ENCODE assay signal across 16 mouse cellular contexts in the genomic region with DNA sequence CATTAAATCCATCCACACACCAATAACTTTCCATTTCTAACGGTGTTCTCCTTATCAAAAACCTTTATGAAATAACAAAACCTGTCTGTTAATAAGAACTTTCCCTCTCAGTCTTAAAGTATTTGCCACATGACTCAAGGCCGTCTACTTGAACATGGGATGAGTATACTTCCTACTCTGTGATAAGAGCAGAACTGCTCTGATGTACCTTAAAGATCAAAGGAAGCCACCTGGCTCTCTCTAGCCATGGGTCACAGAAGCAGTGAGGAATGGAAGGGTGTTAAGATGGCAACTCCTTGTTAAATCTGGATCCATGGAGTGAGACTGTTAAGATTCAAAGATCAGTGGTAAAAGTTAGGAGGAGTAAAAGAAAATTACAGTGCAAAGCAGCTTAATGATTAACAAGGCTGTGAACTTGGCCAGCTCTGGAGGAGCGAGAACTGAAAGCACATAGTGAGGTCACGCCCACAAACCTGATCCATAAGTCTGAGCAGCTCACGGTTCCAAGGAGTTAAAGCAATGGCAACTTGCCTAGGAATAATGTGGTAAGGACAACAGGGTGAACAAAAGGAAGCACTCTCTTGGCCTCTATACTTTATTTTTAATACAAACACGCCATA. TPM values are rescaled to one million over a fixed set of nuclear protein-coding genes. Genes with fewer than 3 reads are reported as not detected.
DNase-seq lines count a peak whose midpoint lies in the region; ATAC-seq and TF ChIP-seq lines count a peak whose summit lies in the region.
"Had no signal": no experiment of that assay in that cellular context is flagged by ENCODE, and none has a peak within 500 bp of the region (broad histone marks: within the 10 kb centered on the region; RNA-seq: fewer than 3 reads in every experiment).

No protein-coding gene starts in this region.

- ATAC-seq in lung, embryonic 14.5 days (ENCODE audit: insufficient read depth), result peak; percentile 56
- ATAC-seq in stomach, embryonic 16.5 days (ENCODE audit: insufficient read depth, low FRiP score), result peak; percentile 87; the same call in 1 of the 2 replicates
- ATAC-seq: forebrain, postnatal 0 days; hindbrain, embryonic 16.5 days had no signal

- no peak overlapping the region for H3K4me3 ChIP-seq in lung, embryonic 14.5 days (ENCODE audit: low read depth, low read length)
- no peak overlapping the region for H3K4me3 ChIP-seq in lung, adult 2 months (replicated peaks; ENCODE audit: extremely low read depth, low read depth, low read length)
- H3K4me3 ChIP-seq in stomach, embryonic 16.5 days (replicated peaks; ENCODE audit: low read length), result no peak overlapping the region
- H3K4me3 ChIP-seq in cerebellum, adult 2 months (replicated peaks; ENCODE audit: insufficient read depth, low read depth, low read length), result no peak overlapping the region

- H3K9ac ChIP-seq in lung, embryonic 14.5 days, result no peak overlapping the region
- H3K9ac ChIP-seq in stomach, embryonic 16.5 days (ENCODE audit: low read length), result no peak overlapping the region
- H3K9ac ChIP-seq: forebrain, postnatal 0 days had no signal

- peak; percentile 66 for DNase-seq in lung, embryonic 14.5 days
- no peak for DNase-seq in lung, adult 2 months
- peak; percentile 88 for DNase-seq in kidney, adult 9 months
- peak; percentile 95 for DNase-seq in large intestine, adult 2 months (ENCODE audit: low read depth, low spot score)
- DNase-seq in adrenal gland, adult 2 months, result no peak
- DNase-seq in left cerebral cortex, adult 9 months (ENCODE audit: low spot score in 2 of 2), result no peak
- no peak for DNase-seq in cerebellum, adult 2 months
- DNase-seq: adrenal gland, postnatal 36 days; B cell, adult 2 months; forebrain, postnatal 0 days; heart, postnatal 10 days; layer of hippocampus, postnatal 36 days had no signal

- 43% methylated on average over 6 of the region's 6 CpGs for WGBS in lung, embryonic 14.5 days
- 59% methylated on average over 6 of the region's 6 CpGs for WGBS in lung, adult 2 months
- 24% methylated on average over 6 of the region's 6 CpGs for WGBS in large intestine, adult 2 months
- 39% methylated on average over 6 of the region's 6 CpGs for WGBS in stomach, embryonic 16.5 days
- WGBS in cerebellum, adult 2 months, result 79% methylated on average over 6 of the region's 6 CpGs

- no peak for TF ChIP-seq POLR2A in lung, adult 2 months (IDR thresholded peaks at IDR 0.05; ENCODE audit: borderline replicate concordance, extremely low read depth, low read depth, low read length)
- TF ChIP-seq POLR2A in cerebellum, adult 2 months (IDR thresholded peaks at IDR 0.05; ENCODE audit: borderline replicate concordance, insufficient read depth, low read length), result no peak

- H3K27ac ChIP-seq in lung, embryonic 14.5 days (ENCODE audit: low read depth), result no peak overlapping the region
- H3K27ac ChIP-seq in stomach, embryonic 16.5 days (ENCODE audit: low read length), result peak overlapping the region; percentile 85
- no peak overlapping the region for H3K27ac ChIP-seq in cerebellum, adult 2 months (ENCODE audit: insufficient read depth, low read length)

- H3K4me1 ChIP-seq in lung, embryonic 14.5 days (ENCODE audit: insufficient read depth), result no peaks in the 10 kb centered on the region
- H3K4me1 ChIP-seq in lung, adult 2 months (ENCODE audit: control insufficient read depth, insufficient read depth, low read length), result 0 out of 2 replicates have a peak, but pooled peaks cover 2% of the 10 kb centered on the region
- H3K4me1 ChIP-seq in stomach, embryonic 16.5 days (ENCODE audit: control insufficient read depth, insufficient read depth, low read length), result peaks cover 5% of the 10 kb centered on the region; the same call in 1 of the 2 replicates
- no peaks in the 10 kb centered on the region for H3K4me1 ChIP-seq in cerebellum, adult 2 months (ENCODE audit: control insufficient read depth, insufficient read depth, low read length)

- H3K27me3 ChIP-seq in lung, embryonic 14.5 days (ENCODE audit: insufficient read depth, low read length), result no peaks in the 10 kb centered on the region
- no peaks in the 10 kb centered on the region for H3K27me3 ChIP-seq in stomach, embryonic 16.5 days (ENCODE audit: control insufficient read depth, insufficient read depth, low read length)
- no peaks in the 10 kb centered on the region for H3K27me3 ChIP-seq in cerebellum, adult 2 months (ENCODE audit: control insufficient read depth, insufficient read depth, low read length)

- no peaks in the 10 kb centered on the region for H3K9me3 ChIP-seq in lung, embryonic 14.5 days (ENCODE audit: low read depth, low read length)
- H3K9me3 ChIP-seq in stomach, embryonic 16.5 days (replicated peaks; ENCODE audit: control insufficient read depth, low read length), result no peaks in the 10 kb centered on the region

- no peaks in the 10 kb centered on the region for H3K36me3 ChIP-seq in lung, embryonic 14.5 days (ENCODE audit: insufficient read depth)
- no peaks in the 10 kb centered on the region for H3K36me3 ChIP-seq in stomach, embryonic 16.5 days (ENCODE audit: control insufficient read depth, insufficient read depth, low read length)

- no peak for TF ChIP-seq CTCF in lung, embryonic 14.5 days (IDR thresholded peaks at IDR 0.05; ENCODE audit: low read depth)
- no peak for TF ChIP-seq CTCF in lung, adult 2 months (IDR thresholded peaks at IDR 0.05; ENCODE audit: insufficient read depth, low read length)
- no peak for TF ChIP-seq CTCF in cerebellum, adult 2 months (IDR thresholded peaks at IDR 0.05; ENCODE audit: borderline replicate concordance, insufficient read depth, low read depth, low read length)

- H3K4me2 ChIP-seq in lung, embryonic 14.5 days, result no peak overlapping the region
- peak overlapping the region; percentile 32; the same call in 1 of the 2 replicates for H3K4me2 ChIP-seq in stomach, embryonic 16.5 days (ENCODE audit: low read depth, low read length)

RNA-seq across cellular contexts. Expression of a gene that starts 52.2 kb away (rescaled TPM):
- polyA plus RNA-seq in lung, embryonic 14.5 days (2014; fragmentation: Nextera tagmentation; extraction: Ambion mirVana), result 0.43 and 0.65 TPM in 2 replicates
- 4.3 and 5.1 TPM in 2 replicates for polyA plus RNA-seq in lung, adult 2 months (2012; rRNA removed)
- polyA plus RNA-seq in large intestine, adult 2 months (2012; rRNA removed), result 112 and 138 TPM in 2 replicates
- 27.6 and 39.6 TPM in 2 replicates for polyA plus RNA-seq in stomach, embryonic 16.5 days (2015; fragmentation: Nextera tagmentation; extraction: Ambion mirVana)
- total RNA-seq in adrenal gland, adult 2 months (2021), result not detected
- polyA plus RNA-seq in adrenal gland, adult 2 months (2012; rRNA removed), result 0.08 TPM in 1 of 2 replicates, not detected in the other
- not detected in 2 replicates for polyA plus RNA-seq in cerebellum, adult 2 months (2012; rRNA removed)
- total RNA-seq: adrenal gland, postnatal 36 days; forebrain, postnatal 0 days; gastrocnemius, adult 8-10 months; heart, postnatal 10 days; layer of hippocampus, postnatal 36 days had no signal
- polyA plus RNA-seq: hindbrain, embryonic 16.5 days; midbrain, embryonic 14.5 days had no signal

Comparison
In these comparisons a context has a peak if more than half of its experiments do, and no peak if none do; other contexts are left out.
1. DNase-seq: peak in lung, embryonic 14.5 days (single experiment), kidney, adult 9 months (single experiment) and large intestine, adult 2 months (single experiment); none in lung, adult 2 months (single experiment), adrenal gland, adult 2 months (single experiment), left cerebral cortex, adult 9 months (0 of 2) and cerebellum, adult 2 months (0 of 2).